Mouse (Mus musculus) right cerebral cortex, postnatal 4 days (tissue): ENCODE results near the gene Pramel1.
"Not testable (repeated sequence)": the region's sequence is repeated elsewhere in the genome, so short reads cannot be mapped to it uniquely, and the experiment has no call there.

Experiments
- DNase-seq: peaks from one replicate; pipeline ENCODE4 v3.0.0-alpha.2; 2022

Pramel1 gene

DNA sequence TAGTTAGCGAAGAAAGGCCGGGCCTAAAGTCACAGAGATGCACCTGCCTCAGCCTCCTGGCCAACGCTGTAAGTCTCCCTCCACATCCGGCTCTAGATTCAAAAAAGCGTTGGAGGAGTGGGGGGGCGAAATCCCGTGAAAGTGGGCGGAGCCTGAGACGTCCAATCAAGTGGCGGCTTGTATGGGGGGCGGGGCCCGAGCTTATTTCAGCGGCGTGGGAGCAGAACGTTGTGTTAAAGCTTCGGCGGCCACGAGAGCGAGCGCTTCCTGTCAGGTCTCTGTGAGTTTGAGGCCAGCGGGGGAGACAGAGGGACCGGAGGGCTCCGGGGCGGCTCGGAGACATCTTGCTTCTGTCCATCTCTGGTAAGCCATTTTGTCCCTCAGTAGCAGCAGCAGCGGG is at the start of gene Pramel1:
TSS of gene Pramel1 (plus strand) at position 248 of the 400 bp plus-strand sequence.
- no peak for DNase-seq

- not testable (repeated sequence) for DNase-seq
Measured at GRCm38 (mm10) chr4:143345491-143345890, 48.7 kb upstream of the Pramel1 start.

DNA sequence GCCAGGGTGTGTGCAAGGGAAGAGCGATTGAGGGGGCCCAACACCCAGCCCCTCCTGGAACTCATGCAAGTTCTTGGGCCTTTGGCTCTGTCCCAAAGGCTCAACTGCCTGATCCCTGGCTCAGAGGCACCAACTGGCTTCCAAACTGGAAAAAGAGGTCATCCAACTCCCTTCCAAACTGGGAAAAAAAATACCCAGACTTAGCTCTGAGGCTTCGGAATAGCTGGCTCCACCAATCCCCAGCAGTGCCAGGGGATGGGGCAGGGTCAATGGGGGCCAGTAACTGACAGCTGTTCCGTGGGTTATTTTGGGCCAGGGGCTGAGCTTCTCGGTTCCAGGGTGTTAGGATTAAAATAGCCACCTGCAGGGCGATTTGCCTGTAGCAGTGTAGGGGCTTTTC is 45.5 kb upstream of the Pramel1 start:
- DNase-seq = no peak

- peak; percentile 18 for DNase-seq
Measured at GRCm38 (mm10) chr4:143349484-143349906, 44.7 kb upstream of the Pramel1 start, which contains the start of gene Lrrc38. TSS of gene Lrrc38 (plus strand) at chr4:143349757.

DNA sequence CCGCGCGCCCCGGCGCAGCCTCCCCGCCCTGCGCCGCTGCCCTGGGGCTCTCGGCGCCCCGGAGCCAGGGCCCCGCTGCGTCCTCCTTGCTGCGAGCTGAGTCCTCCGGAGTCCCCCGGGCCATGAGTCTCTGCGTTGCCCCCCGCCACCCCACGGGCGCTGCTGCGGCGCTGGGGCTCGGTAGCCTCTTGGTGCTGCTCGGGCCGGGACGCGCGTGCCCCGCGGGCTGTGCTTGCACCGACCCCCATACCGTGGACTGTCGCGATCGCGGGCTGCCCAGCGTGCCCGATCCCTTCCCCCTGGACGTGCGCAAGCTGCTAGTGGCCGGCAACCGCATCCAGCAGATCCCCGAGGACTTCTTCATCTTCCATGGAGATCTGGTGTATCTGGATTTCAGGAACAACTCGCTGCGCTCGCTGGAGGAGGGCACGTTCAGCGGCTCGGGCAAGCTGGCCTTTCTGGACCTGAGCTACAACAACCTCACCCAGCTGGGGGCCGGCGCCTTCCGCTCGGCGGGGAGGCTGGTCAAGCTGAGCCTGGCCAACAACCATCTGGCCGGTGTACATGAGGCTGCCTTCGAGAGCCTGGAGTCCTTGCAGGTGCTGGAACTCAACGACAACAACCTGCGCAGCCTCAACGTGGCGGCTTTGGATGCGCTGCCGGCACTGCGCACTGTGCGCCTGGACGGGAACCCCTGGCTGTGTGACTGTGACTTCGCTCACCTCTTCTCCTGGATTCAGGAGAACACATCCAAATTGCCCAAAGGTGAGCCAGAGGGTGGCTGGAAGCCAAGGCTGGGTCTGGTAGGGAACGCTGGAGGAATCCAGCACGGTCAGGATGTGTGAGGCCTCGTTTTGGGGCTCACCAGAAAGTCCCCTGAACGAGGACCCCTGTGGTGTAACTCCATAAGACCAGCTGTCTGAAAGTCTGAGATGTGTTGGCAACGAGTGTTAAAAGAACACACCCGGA is 43.9 kb upstream of the Pramel1 start:
- DNase-seq = peak; percentile 21

DNA sequence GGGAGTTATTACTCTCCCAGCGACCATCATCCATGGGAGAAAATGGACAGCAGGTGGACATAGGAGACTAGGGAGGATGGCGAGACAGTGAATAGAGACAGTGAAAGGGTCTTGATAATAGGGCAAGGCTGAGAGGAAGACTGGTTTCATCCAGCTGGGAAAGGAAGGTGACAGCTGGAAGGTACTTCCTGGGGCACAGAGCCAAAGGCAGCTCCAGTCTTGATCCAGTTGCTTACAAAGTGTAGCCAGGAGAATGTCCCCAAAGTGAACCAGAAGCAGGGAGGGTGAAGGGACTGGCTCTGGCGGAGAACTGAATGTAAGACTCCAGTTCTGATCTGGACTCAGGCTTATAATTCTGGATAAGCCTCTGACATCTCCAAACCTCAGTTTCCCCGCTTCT is 41.9 kb upstream of the Pramel1 start:
- DNase-seq = no peak

GRCm38 (mm10) chr4:143361520-143361919 is 32.7 kb upstream of the Pramel1 start:
- DNase-seq = no peak

GRCm38 (mm10) chr4:143366415-143367041 is 27.7 kb upstream of the Pramel1 start:
- DNase-seq = no peak

- no peak for DNase-seq
Measured at GRCm38 (mm10) chr4:143379480-143379879, 14.7 kb upstream of the Pramel1 start.

- no peak for DNase-seq
Measured at GRCm38 (mm10) chr4:143379931-143380715, 14.1 kb upstream of the Pramel1 start.

GRCm38 (mm10) chr4:143380716-143381004 is 13.6 kb upstream of the Pramel1 start:
- DNase-seq = peak; percentile 77

DNA sequence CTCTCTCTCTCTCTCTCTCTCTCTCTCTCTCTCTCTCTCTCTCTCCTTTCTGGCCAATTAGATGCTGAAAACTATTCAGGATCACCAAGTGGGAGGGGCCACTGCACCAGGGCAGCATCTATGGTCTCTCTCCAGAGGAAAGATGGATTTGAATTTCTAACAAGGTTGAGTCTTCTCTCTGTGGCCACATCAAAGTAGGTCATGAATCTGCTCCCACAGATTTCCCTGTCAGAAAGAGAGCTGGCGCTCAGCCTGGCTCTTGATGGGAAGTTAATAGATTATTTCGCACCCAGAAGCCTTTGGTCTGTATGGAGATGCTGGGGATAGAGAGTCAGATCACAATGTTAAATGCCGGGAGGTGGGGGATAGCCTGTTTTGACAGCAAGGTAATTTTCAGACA is 12.1 kb upstream of the Pramel1 start:
- no peak for DNase-seq

GRCm38 (mm10) chr4:143383646-143384045 is 10.6 kb upstream of the Pramel1 start:
- DNase-seq = peak; percentile 25

- peak; percentile 54 for DNase-seq
Measured at GRCm38 (mm10) chr4:143388955-143389702, 5.1 kb upstream of the Pramel1 start.

DNA sequence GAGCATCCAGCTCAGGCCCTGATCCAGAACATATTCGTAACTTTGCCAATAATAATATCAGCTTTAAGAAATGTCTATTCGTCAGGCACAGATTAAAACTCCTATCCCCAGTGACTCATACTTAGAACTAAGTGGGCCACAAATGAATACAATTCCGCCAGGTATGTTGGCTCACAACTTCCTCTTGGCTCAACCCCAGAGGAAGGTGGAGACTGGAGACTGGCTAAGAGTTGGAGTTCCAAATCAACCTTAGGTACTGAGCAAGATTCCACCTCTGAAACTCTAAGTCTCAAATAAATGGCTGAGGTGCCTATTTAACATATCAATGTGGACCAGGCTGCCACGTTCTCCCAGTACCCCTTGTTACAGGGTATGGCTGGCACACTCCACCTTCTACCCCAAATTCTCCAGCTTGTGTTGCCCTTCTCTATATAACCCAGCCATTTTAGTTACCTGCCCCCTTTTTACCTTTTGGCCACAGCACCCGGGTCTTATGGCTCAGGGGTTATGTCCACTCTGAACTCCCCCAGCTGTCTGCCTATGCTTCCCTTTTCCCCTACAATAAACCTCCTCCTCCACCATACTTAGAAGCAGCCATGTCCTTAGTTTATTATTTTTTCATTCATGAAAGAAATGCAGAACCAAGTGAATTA is 17.5 kb downstream of the Pramel1 start:
- DNase-seq = no peak

GRCm38 (mm10) chr4:143412219-143413092 is 18.2 kb downstream of the Pramel1 start, which contains the start of gene Pramef8:
TSS of gene Pramef8 (plus strand) at chr4:143412426.
- peak; percentile 86 for DNase-seq

DNA sequence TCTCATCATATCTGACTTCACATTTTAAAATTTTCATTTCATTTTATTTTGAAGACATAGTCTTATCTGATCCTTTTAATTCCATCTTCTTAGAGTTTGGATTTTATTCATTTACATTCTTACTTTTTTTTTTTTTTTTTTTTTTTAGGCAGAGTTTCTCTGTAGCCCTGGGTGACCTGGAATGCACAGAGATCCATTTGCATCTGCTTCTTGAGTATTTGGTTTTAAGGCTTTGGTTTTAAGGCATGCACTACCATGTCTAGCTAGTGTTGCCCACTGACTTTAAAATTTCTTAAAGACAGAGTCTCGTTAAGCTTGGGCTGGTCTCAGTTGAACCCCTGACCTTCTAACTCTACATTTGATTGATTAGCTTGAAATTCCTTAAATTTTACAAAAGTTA is 19.4 kb downstream of the Pramel1 start:
- DNase-seq = no peak

GRCm38 (mm10) chr4:143414121-143414520 is 19.9 kb downstream of the Pramel1 start:
- no peak for DNase-seq

DNA sequence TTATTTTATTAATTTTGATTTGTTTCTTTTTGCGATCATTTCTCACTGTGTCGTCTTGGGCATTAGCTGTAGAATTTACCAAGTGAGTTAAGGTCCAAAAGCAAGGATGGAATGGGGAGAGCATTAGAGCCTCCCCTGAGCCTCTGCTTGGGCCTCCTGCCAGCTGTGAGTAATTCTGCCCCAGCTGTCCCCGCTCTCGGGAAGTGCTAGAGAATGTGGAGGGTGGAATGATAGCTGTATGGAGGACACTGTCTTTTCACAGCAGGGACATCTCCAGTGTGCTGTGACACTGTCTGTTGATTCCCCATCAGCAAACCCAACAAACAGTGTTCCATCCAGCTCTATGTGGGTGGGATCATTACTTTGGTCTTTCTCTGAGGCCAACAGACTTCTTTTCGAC is 32.5 kb downstream of the Pramel1 start:
- not testable (repeated sequence) for DNase-seq
